Mouse (Mus musculus) G1E-ER4 (cell line): ENCODE results near the gene Rnls. TPM values are rescaled to one million over a fixed set of nuclear protein-coding genes. Genes with fewer than 3 reads are reported as not detected.

Source experiments
- GATA1 ChIP-seq: IDR thresholded peaks from one replicate; pipeline ENCODE4 v1.8.0; 2012; ENCODE audit warnings: low read length, inconsistent platforms
- polyA plus RNA-seq: library from polyadenylated mRNA; stranded (reverse); fragments of >175 nt; gene quantifications from 2 replicates; pipeline ENCODE4 v1.2.3, GENCODE M21; 2012

The Rnls gene
- polyA plus RNA-seq, 1 experiment: not detected

- no peak for TF ChIP-seq GATA1
Observed at GRCm38 (mm10) chr19:33224181-33225001, 167.7 kb downstream of the Rnls start.

GRCm38 (mm10) chr19:33223766-33224165 is 168.3 kb downstream of the Rnls start:
- TF ChIP-seq GATA1: no peak

DNA sequence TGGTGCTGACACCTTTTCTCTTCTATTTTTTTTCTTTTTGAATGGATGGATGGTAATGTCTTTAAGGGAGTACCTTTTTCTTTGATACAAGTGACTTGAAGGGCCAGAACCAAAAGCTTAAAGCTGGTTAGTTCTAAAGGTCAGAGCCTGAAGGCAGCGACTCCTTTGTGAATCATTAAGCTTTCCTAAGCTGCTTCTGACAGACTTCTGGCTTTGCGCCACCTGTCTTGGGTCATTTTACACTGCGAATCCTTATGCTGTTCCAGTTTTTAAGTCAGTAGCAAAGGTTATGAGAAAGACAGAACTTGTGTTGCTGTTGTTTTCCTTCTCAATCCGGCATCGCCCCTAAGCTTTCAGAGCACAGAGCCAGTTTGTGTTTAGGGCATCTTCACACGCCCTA is 168.8 kb downstream of the Rnls start:
- no peak for TF ChIP-seq GATA1

DNA sequence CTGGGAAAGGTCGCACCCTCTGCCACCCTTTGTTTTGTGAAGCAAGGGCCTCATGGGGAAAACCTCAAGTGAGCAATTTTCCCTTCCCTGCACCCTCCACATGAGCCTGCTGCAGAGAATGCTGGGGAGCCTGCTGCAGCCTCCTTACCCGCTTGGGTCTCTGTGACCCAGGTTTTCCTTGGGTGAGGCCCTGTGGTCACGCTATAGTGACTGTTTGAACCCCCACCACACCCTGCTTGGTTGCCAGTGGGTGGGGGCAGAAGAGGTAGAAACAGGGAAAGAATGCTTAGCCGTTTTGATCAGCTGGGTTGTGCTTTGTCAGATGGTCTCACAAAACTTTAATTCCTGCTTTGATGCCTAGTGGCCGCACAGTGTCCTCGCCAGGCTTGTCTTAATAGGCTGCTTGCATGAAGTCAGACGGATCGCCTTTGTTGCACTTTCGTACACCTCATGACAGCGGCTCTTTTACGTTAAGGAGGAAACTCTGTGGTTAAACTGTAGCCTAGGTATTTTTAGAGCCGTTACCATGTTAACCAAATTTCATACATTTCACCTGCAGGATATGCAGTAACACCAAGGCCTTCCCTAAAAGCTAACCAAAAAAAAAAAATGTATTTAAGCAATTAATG is 169.4 kb downstream of the Rnls start:
- TF ChIP-seq GATA1: no peak

- no peak for TF ChIP-seq GATA1
Observed at GRCm38 (mm10) chr19:33217791-33218300, 174.2 kb downstream of the Rnls start.

DNA sequence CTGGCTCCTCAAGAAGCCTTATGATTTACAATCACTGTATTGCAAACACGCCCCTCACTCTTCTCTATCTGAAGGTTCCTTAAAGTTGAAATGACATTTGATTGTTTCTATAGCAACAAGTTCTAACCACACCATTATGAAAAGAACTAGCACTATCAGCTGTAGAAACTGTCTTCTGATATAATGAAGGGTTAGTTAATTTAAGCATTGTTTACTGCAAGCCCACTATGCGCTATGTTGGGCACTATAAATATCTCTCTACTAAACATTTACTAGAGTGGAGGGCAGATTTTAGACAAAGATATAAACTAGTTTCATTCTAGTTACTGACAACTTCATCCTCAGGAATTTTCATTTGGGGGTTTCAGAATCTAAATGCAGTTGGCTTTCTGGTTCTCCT is 182.4 kb downstream of the Rnls start:
- TF ChIP-seq GATA1: no peak

- TF ChIP-seq GATA1: no peak
Observed at GRCm38 (mm10) chr19:33207991-33208390, 184.1 kb downstream of the Rnls start.

- no peak for TF ChIP-seq GATA1
Observed at GRCm38 (mm10) chr19:33205389-33205788, 186.7 kb downstream of the Rnls start.

DNA sequence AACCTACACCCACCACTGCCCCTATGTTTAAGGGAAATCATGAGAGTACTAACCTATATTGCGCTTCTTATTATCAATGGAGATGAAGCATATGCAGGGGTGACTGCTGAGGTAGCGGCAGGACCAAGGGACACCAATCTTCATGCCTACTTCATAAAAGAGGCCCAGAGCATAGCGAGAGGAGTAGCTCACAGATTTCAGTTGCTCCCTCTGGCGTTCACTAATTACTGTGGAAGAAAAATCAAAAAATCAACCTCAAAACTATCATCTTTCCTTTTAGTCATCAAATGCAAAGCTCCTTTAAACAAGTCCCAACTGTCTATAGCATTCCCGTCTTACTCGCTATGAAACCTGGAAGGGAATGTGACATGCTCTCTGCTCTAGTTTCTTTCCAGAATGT is 189.7 kb downstream of the Rnls start:
- TF ChIP-seq GATA1: no peak

GRCm38 (mm10) chr19:33201181-33201580 is 190.9 kb downstream of the Rnls start:
- no peak for TF ChIP-seq GATA1

- no peak for TF ChIP-seq GATA1
Observed at GRCm38 (mm10) chr19:33192064-33192463, 200.0 kb downstream of the Rnls start.

- TF ChIP-seq GATA1: no peak
Observed at GRCm38 (mm10) chr19:33188766-33189165, 203.3 kb downstream of the Rnls start.

DNA sequence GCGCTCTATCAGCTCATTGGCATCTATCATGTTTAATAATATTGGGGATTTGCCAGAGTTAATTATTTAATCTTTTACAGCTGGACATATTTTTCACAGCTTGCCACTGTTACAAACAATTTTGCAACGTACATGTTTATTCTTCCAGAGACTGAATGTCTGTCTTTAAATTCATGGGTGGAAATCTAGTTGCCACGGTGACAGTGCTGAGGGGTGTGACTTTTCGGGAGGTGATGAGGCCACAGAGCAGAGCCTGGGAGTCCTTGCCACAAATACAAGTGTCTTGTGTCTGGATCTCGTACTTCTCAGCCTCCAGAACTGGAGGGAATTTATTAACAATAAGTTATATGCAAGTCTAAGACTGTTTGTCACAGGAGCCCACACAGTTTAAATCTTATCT is 212.5 kb downstream of the Rnls start:
- no peak for TF ChIP-seq GATA1

GRCm38 (mm10) chr19:33178866-33179265 is 213.2 kb downstream of the Rnls start:
- no peak for TF ChIP-seq GATA1

DNA sequence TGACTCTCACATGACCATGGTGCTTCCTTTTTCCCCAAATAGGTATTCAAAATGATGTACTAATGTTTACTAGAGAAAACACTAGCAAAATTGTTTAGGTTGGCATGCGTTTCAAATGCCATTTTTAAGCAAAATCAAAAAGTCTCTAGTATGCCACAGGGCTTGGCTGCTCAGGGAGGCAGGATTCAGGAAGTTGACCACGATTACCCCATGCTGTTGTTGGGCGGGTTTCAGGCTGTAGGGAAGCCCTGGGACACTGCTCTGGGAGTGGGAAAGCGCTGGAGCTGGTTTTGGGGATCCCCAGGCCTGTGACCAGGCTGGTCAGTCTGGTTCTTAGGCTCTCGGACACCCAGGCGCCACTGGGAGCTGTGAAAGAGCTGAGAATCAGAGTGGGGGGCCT is 213.7 kb downstream of the Rnls start:
- no peak for TF ChIP-seq GATA1

DNA sequence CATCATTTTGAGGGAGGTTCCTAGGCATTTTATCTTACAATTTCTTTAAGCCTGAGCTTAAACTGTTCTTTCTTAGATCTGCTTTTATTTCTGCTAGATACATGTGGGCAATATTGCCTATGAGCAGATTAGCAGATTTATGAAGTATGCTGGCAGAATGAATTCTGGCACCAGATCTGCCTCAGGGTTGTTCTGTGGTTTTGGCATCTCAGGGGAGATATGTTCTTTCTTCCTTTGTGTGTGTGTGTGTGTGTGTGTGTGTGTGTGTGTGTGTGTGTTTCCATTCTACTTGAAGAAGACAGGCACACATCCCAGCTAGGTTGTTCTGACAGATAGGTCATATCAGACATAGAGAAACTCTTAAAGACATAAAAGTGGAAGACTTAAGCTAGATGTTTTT is 218.1 kb downstream of the Rnls start:
- TF ChIP-seq GATA1: peak; percentile 20

- TF ChIP-seq GATA1: no peak
Observed at GRCm38 (mm10) chr19:33169881-33170280, 222.2 kb downstream of the Rnls start.
